Mouse (Mus musculus): ENCODE results near the gene Syngr4. TPM values are rescaled to one million over a fixed set of nuclear protein-coding genes. Genes with fewer than 3 reads are reported as not detected.

The Syngr4 gene
- polyA plus RNA-seq, 1 experiment from 2014 or later = 1.3 TPM

DNA sequence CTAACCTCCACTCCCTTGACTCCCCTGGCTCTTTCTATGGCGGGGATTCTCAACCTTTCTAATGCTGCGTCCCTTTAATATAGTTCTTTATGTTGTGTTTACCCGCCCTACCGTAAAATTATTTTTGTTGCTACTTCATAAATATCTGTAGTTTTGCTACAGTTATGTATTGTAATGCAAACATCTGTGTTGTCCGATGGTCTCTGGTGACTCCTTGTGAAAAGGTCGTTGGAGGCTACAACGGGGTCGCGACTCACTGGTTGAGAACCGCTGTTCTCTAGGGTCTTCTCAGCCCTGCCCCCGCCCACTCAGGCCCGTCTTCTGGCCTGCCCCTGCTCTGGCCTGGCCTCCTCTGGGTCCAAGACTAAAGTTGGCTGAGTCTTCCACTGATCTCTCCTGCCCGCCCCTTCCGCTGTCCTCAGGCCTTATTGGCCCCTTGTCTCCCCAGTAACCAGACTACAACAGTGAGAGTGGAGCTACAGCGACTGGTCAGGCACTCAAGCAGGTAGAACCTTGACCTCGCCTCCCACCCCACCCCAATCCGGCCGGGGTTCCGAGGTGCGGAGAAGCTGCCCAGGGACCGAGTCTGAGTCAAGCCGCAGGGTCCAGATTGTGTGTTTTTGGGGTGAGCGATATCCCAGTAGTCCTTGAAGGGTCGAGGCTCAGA, 27.4 kb upstream of the Syngr4 start, which contains the start of gene Ccdc114:
TSS of gene Ccdc114 (plus strand) at position 311 of the 667 bp plus-strand sequence.
- Histone ChIP-seq H3K27ac (ENCODE audit: low read depth, low read length) (peak within 1 kb of the TSS; percentile 69), H3K9me3 (ENCODE audit: control insufficient read depth, low read length) (no peaks in the 10 kb centered on the region), H3K4me3 (ENCODE audit: low read depth, low read length) (peak within 1 kb of the TSS; percentile 37), H3K4me1 (ENCODE audit: control insufficient read depth, insufficient read depth, low read length) (peaks cover 4% of the 10 kb centered on the region; the same call in 1 of the 2 replicates), H3K4me2 (peak within 1 kb of the TSS; percentile 56), H3K9ac (ENCODE audit: low read length) (peak within 1 kb of the TSS; percentile 33; the same call in 1 of the 2 replicates), H3K36me3 (ENCODE audit: control insufficient read depth, insufficient read depth, low read length) (no peaks in the 10 kb centered on the region), H3K27me3 (ENCODE audit: control insufficient read depth, insufficient read depth, low read length) (no peaks in the 10 kb centered on the region)
- peak; percentile 92 for DNase-seq (ENCODE audit: low spot score, missing footprints)
- peak; percentile 52 for ATAC-seq (ENCODE audit: low FRiP score)
- WGBS = 3% methylated on average over 24 of the region's 24 CpGs

DNA sequence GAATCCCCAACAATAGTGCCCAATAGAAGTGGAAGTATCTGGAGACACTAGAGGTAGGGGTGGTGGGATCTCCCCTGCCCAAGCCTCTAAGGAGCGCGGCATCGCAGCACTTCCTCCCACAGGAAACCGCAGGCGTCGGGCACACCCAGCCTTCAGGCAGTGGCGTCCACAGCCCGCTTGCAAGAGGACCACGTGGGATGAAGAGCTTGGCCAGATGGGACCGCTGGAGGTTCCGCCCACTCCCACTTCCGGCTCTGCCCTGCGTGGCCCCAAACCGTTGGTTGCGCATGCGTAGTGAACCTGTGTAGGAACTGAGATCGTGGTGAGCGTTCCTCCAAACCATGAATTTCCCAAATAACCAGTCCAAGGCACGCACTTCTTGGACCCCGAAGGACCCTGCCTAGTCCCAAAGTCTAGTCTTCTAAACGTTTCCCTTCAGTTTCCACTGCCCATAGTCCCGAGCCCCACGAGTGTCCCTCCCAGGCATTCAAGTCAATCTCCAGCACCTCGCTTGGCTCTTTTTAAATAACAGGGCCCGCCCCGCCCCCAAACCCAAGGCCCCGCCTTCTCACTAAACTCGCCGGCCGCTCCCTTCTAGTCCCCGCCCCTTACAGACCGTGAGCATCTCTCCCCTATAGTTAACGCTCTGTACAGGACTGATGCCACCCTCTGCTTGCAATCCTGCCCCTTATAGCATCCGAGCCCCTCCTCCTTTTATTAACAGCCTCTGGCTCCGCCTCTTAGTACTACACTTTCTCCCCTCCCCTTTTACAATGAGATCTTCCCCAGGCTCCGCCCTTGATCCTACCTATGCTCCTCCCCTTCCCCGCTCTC, 26.6 kb upstream of the Syngr4 start:
- Histone ChIP-seq H3K4me2 (peak overlapping the region; percentile 56), H3K27ac (ENCODE audit: low read depth, low read length) (peak overlapping the region; percentile 69), H3K9me3 (ENCODE audit: control insufficient read depth, low read length) (no peaks in the 10 kb centered on the region), H3K4me1 (ENCODE audit: control insufficient read depth, insufficient read depth, low read length) (peaks cover 4% of the 10 kb centered on the region; the same call in 1 of the 2 replicates), H3K4me3 (ENCODE audit: low read depth, low read length) (peak overlapping the region; percentile 37), H3K9ac (ENCODE audit: low read length) (peak overlapping the region; percentile 33; the same call in 1 of the 2 replicates), H3K36me3 (ENCODE audit: control insufficient read depth, insufficient read depth, low read length) (no peaks in the 10 kb centered on the region), H3K27me3 (ENCODE audit: control insufficient read depth, insufficient read depth, low read length) (no peaks in the 10 kb centered on the region)
- ATAC-seq (ENCODE audit: low FRiP score) (peak; percentile 92), DNase-seq (ENCODE audit: low spot score, missing footprints) (peak; percentile 99)
- WGBS = 2% methylated on average over 37 of the region's 37 CpGs

DNA sequence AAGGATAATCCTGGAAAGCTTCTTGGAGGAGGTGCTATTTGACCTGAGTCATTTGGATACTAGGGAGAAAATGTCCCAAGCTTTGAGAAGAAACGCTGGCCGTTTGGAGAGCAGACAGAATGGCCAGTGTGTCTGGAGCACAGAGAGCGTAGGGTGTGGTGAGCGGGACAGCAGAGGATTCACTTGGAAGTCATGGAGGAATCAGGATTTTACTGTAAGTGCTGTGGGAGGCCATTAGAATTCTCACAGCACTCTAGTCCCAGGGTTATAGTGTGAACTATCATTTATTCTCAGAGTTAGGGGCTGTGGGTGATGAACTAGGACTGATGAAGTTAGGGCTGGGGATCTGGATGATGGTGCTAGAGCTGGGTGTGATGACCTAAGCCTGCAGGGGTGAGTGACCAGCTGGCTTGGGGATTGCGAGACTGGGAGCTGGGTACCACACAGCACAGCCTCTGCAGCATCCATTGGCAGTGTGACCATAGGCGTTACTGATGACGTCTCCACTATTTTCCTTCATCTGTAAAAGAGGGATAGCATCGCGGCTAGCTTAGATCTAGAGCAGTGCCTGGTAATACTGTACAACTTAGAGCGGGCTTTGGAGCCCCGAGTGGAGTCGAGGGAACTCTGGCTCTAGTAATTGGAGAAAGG, 25.6 kb upstream of the Syngr4 start:
- Histone ChIP-seq H3K4me3 (ENCODE audit: low read depth, low read length) (no peak overlapping the region), H3K9me3 (ENCODE audit: control insufficient read depth, low read length) (no peaks in the 10 kb centered on the region), H3K27me3 (ENCODE audit: control insufficient read depth, insufficient read depth, low read length) (no peaks in the 10 kb centered on the region), H3K4me1 (ENCODE audit: control insufficient read depth, insufficient read depth, low read length) (peaks cover 7% of the 10 kb centered on the region), H3K36me3 (ENCODE audit: control insufficient read depth, insufficient read depth, low read length) (no peaks in the 10 kb centered on the region), H3K9ac (ENCODE audit: low read length) (peak overlapping the region; percentile 33; the same call in 1 of the 2 replicates), H3K27ac (ENCODE audit: low read depth, low read length) (no peak overlapping the region), H3K4me2 (no peak overlapping the region)
- DNase-seq (ENCODE audit: low spot score, missing footprints) (no peak), ATAC-seq (ENCODE audit: low FRiP score) (no peak)
- 83% methylated on average over 12 of the region's 12 CpGs for WGBS

DNA sequence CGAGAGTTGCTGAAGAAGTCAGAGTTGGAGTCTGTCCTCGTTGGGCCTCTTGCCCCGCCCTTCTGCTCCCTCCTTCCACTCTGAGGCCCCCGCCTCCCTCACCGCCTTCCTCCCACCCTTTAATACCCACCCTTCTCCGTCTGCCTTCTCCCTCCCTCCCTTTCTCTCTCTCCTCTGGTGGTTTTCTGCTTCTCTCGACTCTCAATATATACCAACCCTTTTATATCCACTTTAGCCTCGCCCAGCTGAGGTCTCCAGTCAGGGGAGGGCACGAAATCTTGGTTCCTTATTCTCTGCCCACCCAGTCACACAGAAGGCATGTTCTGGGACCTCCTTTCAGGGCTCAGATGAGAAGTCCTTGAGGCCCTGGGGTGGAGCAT, 24.7 kb upstream of the Syngr4 start, which contains the start of gene Emp3:
TSS of gene Emp3 (minus strand) at position 163 of the 380 bp plus-strand sequence.
- ATAC-seq (ENCODE audit: low FRiP score) = no peak
- Histone ChIP-seq H3K9me3 (ENCODE audit: control insufficient read depth, low read length) (no peaks in the 10 kb centered on the region), H3K4me2 (no peak within 1 kb of the TSS), H3K4me1 (ENCODE audit: control insufficient read depth, insufficient read depth, low read length) (peaks cover 15% of the 10 kb centered on the region), H3K36me3 (ENCODE audit: control insufficient read depth, insufficient read depth, low read length) (no peaks in the 10 kb centered on the region), H3K27me3 (ENCODE audit: control insufficient read depth, insufficient read depth, low read length) (no peaks in the 10 kb centered on the region), H3K9ac (ENCODE audit: low read length) (0 out of 2 replicates have a peak within 1 kb of the TSS, but pooled peaks have one; percentile 33), H3K4me3 (ENCODE audit: low read depth, low read length) (no peak within 1 kb of the TSS), H3K27ac (ENCODE audit: low read depth, low read length) (no peak within 1 kb of the TSS)
- DNase-seq (ENCODE audit: low spot score, missing footprints) = no peak
- WGBS = 56% methylated on average over 9 of the region's 9 CpGs

DNA sequence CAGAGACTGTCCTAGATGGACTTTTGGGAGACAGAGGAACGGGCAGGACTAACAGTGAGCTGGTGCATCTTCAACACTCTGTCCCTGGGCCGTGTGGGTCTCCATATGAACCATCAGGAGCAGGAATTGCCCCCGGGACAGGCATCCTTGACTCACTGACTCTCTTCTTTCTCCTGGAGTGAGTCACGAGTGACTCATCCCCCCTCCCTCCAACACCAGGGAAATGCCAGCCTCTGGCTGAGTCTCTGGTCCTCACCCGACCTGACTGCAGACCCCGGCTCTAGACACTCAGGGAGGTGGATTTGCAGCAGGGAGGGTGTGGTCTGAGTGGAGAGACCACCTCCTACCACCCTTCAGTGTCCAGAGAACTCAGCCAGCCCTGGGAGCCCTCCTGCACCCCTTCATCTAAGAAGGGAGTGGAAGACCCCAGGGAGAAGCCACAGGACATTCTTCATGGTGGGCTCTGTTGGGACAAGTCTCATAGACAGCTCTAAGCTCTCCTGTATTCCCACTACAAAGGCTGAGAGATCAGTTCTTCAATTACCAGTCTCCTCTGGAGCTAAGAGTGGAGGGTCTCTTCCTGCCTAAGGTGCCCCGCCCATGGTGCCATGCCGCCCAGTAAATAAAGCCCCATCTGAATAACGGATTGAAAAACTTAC, 24.2 kb upstream of the Syngr4 start:
- ATAC-seq (ENCODE audit: low FRiP score) (no peak), DNase-seq (ENCODE audit: low spot score, missing footprints) (no peak)
- Histone ChIP-seq H3K4me2 (no peak overlapping the region), H3K9me3 (ENCODE audit: control insufficient read depth, low read length) (no peaks in the 10 kb centered on the region), H3K9ac (ENCODE audit: low read length) (no peak overlapping the region), H3K27ac (ENCODE audit: low read depth, low read length) (no peak overlapping the region), H3K27me3 (ENCODE audit: control insufficient read depth, insufficient read depth, low read length) (no peaks in the 10 kb centered on the region), H3K4me1 (ENCODE audit: control insufficient read depth, insufficient read depth, low read length) (peaks cover 18% of the 10 kb centered on the region), H3K36me3 (ENCODE audit: control insufficient read depth, insufficient read depth, low read length) (no peaks in the 10 kb centered on the region), H3K4me3 (ENCODE audit: low read depth, low read length) (no peak overlapping the region)
- WGBS = 64% methylated on average over 9 of the region's 9 CpGs

DNA sequence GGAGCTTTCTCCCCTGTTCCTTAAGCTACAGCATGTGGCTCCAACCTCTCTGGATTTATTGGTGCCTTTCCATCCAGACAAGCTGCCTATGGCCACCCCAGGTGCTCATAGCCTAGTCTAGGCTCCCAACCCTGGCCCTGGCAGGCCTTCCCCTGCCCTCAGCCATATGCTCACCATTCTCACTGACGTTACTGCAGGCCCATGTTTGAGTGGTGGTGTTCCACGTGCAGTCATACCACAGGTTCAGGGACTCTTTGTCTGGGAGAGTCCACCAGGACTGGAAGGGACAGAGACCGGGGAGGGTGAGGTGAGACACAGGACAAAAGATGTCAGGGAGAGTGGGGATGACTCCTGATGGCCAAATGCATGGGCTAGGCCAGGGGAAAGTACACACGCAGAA, 23.2 kb upstream of the Syngr4 start:
- Histone ChIP-seq H3K27ac (ENCODE audit: low read depth, low read length) (no peak overlapping the region), H3K9me3 (ENCODE audit: control insufficient read depth, low read length) (no peaks in the 10 kb centered on the region), H3K4me1 (ENCODE audit: control insufficient read depth, insufficient read depth, low read length) (peaks cover 18% of the 10 kb centered on the region), H3K4me3 (ENCODE audit: low read depth, low read length) (no peak overlapping the region), H3K27me3 (ENCODE audit: control insufficient read depth, insufficient read depth, low read length) (no peaks in the 10 kb centered on the region), H3K9ac (ENCODE audit: low read length) (no peak overlapping the region), H3K4me2 (no peak overlapping the region), H3K36me3 (ENCODE audit: control insufficient read depth, insufficient read depth, low read length) (no peaks in the 10 kb centered on the region)
- 80% methylated on average over 4 of the region's 4 CpGs for WGBS
- DNase-seq (ENCODE audit: low spot score, missing footprints) = no peak
- no peak for ATAC-seq (ENCODE audit: low FRiP score)

DNA sequence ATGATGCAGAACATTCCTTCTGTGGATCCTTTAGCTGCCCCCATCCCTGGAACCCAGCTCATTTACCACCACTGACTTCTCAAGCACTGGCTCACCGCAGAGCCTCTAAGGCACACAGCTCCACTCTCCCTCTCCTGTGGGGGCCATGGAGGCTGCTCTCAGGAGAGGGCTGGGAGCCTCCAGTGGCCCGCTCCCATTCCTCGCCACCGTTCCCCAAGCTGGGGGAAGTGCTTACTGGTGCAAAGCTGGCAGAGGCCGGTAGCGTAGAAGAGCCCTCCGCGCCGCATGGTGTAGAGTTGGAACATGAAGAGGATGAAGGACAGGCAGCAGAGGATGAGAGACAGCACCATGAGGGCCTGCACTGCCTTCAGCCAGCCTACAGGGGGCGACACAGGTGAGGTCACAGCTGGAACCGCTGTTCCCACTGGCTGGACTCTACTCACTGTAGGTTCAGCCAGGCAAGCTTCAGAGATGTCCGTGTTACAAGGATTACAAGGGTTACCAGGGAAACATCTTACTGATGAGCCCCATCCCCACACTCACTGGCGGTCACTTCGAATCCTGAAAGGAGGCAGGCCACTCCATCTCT, 22.7 kb upstream of the Syngr4 start:
- Histone ChIP-seq H3K27me3 (ENCODE audit: control insufficient read depth, insufficient read depth, low read length) (no peaks in the 10 kb centered on the region), H3K9me3 (ENCODE audit: control insufficient read depth, low read length) (no peaks in the 10 kb centered on the region), H3K4me2 (no peak overlapping the region), H3K27ac (ENCODE audit: low read depth, low read length) (no peak overlapping the region), H3K36me3 (ENCODE audit: control insufficient read depth, insufficient read depth, low read length) (no peaks in the 10 kb centered on the region), H3K4me1 (ENCODE audit: control insufficient read depth, insufficient read depth, low read length) (peaks cover 18% of the 10 kb centered on the region), H3K9ac (ENCODE audit: low read length) (no peak overlapping the region), H3K4me3 (ENCODE audit: low read depth, low read length) (no peak overlapping the region)
- no peak for ATAC-seq (ENCODE audit: low FRiP score)
- WGBS = 62% methylated on average over 12 of the region's 14 CpGs
- DNase-seq (ENCODE audit: low spot score, missing footprints) = no peak

DNA sequence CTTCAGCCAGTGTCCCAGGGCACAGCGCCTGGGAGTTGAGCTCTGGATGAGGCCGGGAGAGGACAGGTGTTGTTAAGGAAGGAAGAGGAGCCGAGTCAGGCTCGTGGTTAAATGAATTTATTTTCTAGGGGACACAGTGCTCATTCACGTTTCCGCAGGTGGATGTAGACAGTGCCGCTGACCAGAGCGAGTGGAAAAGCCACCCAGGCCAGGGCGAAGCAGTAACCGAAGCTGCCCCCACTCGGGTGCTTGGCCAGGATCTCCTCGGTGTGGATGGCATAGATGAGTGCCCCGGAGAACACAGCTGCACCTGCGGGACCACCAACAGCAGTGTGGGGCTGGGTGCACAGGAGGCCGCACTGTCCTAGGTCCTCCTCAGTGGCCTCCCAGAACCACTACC, 21.4 kb upstream of the Syngr4 start:
- H3K4me1 ChIP-seq (ENCODE audit: control insufficient read depth, insufficient read depth, low read length) = peaks cover 18% of the 10 kb centered on the region
- H3K36me3 ChIP-seq (ENCODE audit: control insufficient read depth, insufficient read depth, low read length) = no peaks in the 10 kb centered on the region
- ATAC-seq (ENCODE audit: low FRiP score) (no peak), DNase-seq (ENCODE audit: low spot score, missing footprints) (no peak)
- H3K27ac ChIP-seq (ENCODE audit: low read depth, low read length) = no peak overlapping the region
- no peak overlapping the region for H3K9ac ChIP-seq (ENCODE audit: low read length)
- H3K9me3 ChIP-seq (ENCODE audit: control insufficient read depth, low read length) = no peaks in the 10 kb centered on the region
- H3K4me2 ChIP-seq = no peak overlapping the region
- WGBS = 88% methylated on average over 15 of the region's 15 CpGs
- H3K27me3 ChIP-seq (ENCODE audit: control insufficient read depth, insufficient read depth, low read length) = no peaks in the 10 kb centered on the region
- H3K4me3 ChIP-seq (ENCODE audit: low read depth, low read length) = no peak overlapping the region
